Mouse (Mus musculus) G1E-ER4 (cell line): ENCODE results near the gene Rapgef6. TPM values are rescaled to one million over a fixed set of nuclear protein-coding genes. Genes with fewer than 3 reads are reported as not detected.

Experiments used
- GATA1 ChIP-seq: IDR thresholded peaks from one replicate; pipeline ENCODE4 v1.8.0; 2012; ENCODE audit warnings: low read length, inconsistent platforms
- polyA plus RNA-seq: library from polyadenylated mRNA; stranded (reverse); fragments of >175 nt; gene quantifications from 2 replicates; pipeline ENCODE4 v1.2.3, GENCODE M21; 2012

The Rapgef6 gene
- polyA plus RNA-seq, 1 experiment, result 18.5 TPM

GRCm38 (mm10) chr11:54626905-54627304, 104.3 kb downstream of the Rapgef6 start:
- no peak for TF ChIP-seq GATA1

GRCm38 (mm10) chr11:54646420-54646819, 123.8 kb downstream of the Rapgef6 start:
- TF ChIP-seq GATA1, result no peak

- TF ChIP-seq GATA1, result no peak
Measured at GRCm38 (mm10) chr11:54648573-54648972, 125.9 kb downstream of the Rapgef6 start.

GRCm38 (mm10) chr11:54655420-54655819, 132.8 kb downstream of the Rapgef6 start:
- no peak for TF ChIP-seq GATA1

- no peak for TF ChIP-seq GATA1
Measured at GRCm38 (mm10) chr11:54673575-54674298, 151.1 kb downstream of the Rapgef6 start.

GRCm38 (mm10) chr11:54675792-54676489, 153.3 kb downstream of the Rapgef6 start:
- TF ChIP-seq GATA1, result no peak

- TF ChIP-seq GATA1, result no peak
Measured at GRCm38 (mm10) chr11:54679141-54679540, 156.5 kb downstream of the Rapgef6 start.

- TF ChIP-seq GATA1, result no peak
Measured at GRCm38 (mm10) chr11:54684831-54685230, 162.2 kb downstream of the Rapgef6 start.

- TF ChIP-seq GATA1, result no peak
Measured at GRCm38 (mm10) chr11:54690171-54690570, 167.5 kb downstream of the Rapgef6 start.

- no peak for TF ChIP-seq GATA1
Measured at GRCm38 (mm10) chr11:54691179-54691578, 168.5 kb downstream of the Rapgef6 start.

- TF ChIP-seq GATA1, result no peak
Measured at GRCm38 (mm10) chr11:54693696-54694095, 171.0 kb downstream of the Rapgef6 start.

- no peak for TF ChIP-seq GATA1
Measured at GRCm38 (mm10) chr11:54694291-54694690, 171.6 kb downstream of the Rapgef6 start.

GRCm38 (mm10) chr11:54695951-54696350, 173.3 kb downstream of the Rapgef6 start:
- no peak for TF ChIP-seq GATA1

GRCm38 (mm10) chr11:54697611-54698010, 175.0 kb downstream of the Rapgef6 start:
- no peak for TF ChIP-seq GATA1

- no peak for TF ChIP-seq GATA1
Measured at GRCm38 (mm10) chr11:54698636-54699035, 176.0 kb downstream of the Rapgef6 start.

GRCm38 (mm10) chr11:54699972-54700371, 177.3 kb downstream of the Rapgef6 start:
- TF ChIP-seq GATA1, result no peak

GRCm38 (mm10) chr11:54701848-54702247, 179.2 kb downstream of the Rapgef6 start:
- no peak for TF ChIP-seq GATA1

GRCm38 (mm10) chr11:54703306-54703705, 180.7 kb downstream of the Rapgef6 start:
- TF ChIP-seq GATA1, result no peak
